Mouse (Mus musculus) B cell, adult 62 days (primary cell): Measurements from ENCODE around the gene Ugt1a10. TPM values are rescaled to one million over a fixed set of nuclear protein-coding genes. Genes with fewer than 3 reads are reported as not detected.

Experiments used
- total RNA-seq: library from RNA; stranded (reverse); gene quantifications from 4 replicates; pipeline ENCODE4 v1.2.4, GENCODE M21; 2023

The Ugt1a10 gene
- not detected in 4 replicates for total RNA-seq

DNA sequence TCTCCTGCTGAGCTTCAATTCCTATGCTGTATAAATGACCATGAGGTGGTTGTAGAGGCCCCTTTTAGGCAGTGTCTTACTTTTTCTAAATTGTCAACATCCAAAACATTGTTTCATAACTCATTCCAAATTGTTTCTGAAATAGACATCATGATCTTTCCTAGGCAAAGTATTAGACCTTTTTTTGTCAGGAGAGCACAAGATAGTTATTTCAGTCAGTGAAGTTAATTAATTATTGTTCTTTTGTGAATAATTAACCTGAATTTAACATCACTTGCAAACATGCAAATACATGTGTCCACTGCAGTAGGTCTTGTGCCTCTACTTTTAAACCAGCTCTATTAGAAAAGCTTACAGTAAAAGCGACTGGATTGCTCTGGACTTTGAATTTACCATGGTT is at the start of gene Ugt1a10:
TSS of gene Ugt1a10 (plus strand) at position 301 of the 400 bp plus-strand sequence.

DNA sequence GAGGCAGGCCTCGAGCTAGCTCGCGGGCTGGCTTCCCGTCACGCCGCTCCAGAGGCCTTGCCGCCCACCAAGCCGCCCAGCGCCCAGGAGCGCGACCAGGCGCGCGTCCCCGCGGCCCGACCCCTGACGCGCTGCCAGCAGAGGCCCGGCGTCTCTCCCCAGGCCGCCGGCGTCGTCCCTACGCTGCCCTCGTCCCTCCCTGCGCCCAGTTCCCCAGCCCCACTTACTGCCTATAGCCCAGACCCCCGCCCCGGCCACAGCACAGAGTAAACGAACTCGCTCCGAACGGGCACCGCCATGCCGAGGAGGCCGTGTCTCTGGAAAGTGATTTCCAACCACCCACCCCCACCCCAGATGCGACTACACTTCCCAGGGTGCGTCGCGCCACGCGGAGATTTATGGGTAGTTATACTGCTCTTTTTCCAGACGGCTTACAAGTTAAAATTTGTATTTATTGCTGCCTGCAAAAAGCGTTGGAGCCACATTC is 46.9 kb upstream of the Ugt1a10 start, which contains the start of gene Usp40:
TSS of gene Usp40 (minus strand) at position 341 of the 487 bp plus-strand sequence.

DNA sequence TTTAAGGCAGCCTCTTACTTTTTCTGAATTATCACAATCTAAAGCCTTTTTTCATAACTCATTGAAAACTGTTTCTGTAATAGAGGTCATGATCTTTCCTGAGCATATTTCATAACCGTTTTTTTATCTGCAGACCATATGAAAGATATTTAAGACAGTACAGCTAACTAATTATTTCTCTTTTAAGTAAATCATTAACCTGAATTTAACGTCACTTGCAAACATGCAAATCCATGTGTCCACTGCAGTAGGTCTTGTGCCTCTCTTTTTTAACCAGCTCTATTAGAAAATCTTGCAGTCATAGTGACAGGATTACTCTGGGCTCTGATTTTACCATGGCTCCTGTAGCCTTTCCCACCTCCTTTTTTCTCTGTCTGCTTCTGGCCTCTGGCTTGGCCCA is 15.3 kb downstream of the Ugt1a10 start, which contains the start of gene Ugt1a9:
TSS of gene Ugt1a9 (plus strand) at position 306 of the 400 bp plus-strand sequence.

DNA sequence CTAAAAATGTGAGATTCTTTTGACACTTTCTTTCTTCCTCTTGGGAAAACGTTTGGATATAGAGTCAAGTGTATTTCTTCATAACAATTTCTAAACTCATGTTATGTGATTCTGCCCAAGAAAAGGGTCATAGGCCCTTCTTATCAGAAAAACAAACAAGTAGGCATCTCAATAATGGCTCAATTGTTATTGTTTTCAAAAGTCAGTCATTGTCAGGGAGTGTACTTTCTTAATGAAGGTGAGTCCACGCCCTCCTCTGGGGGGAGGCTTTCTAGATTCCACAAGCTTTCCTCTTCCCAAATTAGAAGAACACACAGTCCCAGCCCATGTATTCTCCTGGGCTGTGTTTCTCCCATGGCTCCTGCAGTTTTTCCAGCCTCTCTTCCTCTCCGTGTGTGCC is 32.3 kb downstream of the Ugt1a10 start, which contains the start of gene Ugt1a8:
TSS of gene Ugt1a8 (plus strand) at position 301 of the 400 bp plus-strand sequence.

DNA sequence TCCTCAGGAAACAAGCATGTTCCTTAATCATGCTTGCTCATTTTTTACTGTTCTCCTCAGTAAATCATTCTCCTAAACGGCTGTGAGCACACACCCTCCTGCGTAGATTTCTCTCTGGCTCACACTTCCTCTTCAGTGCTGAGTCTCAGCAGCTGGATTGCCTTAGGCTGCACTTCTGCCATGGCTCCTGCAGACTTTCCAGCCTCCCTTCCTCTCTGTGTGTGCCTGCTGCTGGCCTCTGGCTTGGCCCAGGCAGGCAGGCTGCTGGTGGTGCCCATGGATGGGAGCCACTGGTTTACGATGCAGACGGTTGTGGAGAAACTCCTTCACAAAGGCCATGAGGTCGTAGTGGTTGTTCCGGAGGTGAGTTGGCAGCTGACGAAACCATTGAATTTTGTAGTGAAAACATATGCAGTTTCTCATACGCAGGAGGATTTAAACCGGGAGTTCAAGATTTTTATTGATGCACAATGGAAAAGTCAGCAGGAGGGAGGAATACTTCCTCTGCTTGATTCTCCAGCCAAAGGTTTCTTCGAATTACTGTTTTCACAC is 39.8 kb downstream of the Ugt1a10 start, which contains the start of gene Ugt1a7c:
TSS of gene Ugt1a7c (plus strand) at position 122 of the 552 bp plus-strand sequence.

DNA sequence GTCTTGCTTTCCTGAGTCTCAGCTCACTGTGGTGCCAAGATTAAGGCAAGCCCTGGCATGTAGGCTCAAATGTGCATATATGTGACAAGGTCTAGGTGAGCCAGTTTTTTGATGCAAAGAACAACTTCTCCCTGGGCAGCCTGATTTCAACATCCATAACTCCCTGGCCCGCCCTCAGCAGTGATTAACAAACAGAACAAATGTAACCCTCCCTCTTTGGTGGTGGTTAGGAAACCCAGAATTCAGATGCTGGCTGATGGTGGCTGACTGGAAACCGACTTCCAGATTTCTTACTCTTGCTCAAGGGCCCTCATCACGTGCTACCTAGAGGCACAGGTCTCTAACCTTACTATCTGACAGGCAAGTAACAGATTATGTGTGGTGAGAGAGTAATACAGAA is 47.8 kb downstream of the Ugt1a10 start, which contains the start of gene Ugt1a6b:
TSS of gene Ugt1a6b (plus strand) at position 234 of the 400 bp plus-strand sequence.

DNA sequence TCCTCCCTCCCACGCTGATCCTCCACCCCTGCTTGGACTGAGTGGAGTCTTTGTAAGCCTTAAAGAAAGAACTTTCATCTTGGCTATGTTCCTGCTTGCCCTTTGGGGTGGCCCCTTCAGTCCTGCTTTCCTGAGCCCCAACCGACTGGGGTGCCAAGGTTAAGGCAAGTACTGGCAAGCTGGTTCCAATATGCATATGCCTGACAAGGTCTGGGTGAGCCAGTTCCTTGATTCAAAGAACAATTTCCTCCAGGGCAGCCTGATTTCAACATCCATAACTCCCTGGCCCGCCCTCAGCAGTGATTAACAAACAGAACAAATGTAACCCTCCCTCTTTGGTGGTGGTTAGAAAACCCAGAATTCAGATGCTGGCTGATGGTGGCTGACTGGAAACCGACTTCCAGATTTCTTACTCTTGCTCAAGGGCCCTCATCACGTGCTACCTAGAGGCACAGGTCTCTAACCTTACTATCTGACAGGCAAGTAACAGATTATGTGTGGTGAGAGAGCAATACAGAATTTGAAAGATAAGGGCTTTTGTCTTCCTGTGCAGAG is 79.3 kb downstream of the Ugt1a10 start, which contains the start of gene Ugt1a6a:
TSS of gene Ugt1a6a (plus strand) at position 353 of the 555 bp plus-strand sequence.

DNA sequence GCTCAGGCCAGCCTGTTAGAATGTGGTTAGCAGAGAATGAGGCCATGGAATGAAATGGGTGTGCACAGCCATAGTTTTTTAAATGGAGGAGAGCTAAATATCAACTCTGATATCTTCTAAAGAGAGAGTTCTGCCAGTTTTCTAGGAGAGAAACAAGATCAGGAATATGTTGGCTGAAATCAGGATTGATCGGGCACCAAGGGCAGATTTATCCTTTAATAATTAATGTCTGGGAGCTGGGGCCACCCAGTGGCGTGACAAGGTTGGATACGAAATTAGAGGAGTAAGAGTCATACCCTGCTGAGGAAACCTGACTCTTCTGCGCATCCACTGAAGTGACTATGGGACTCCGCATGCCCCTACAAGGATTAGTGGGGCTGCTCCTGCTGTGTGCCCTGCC is 110.5 kb downstream of the Ugt1a10 start, which contains the start of gene Ugt1a5:
TSS of gene Ugt1a5 (plus strand) at position 302 of the 400 bp plus-strand sequence.

DNA sequence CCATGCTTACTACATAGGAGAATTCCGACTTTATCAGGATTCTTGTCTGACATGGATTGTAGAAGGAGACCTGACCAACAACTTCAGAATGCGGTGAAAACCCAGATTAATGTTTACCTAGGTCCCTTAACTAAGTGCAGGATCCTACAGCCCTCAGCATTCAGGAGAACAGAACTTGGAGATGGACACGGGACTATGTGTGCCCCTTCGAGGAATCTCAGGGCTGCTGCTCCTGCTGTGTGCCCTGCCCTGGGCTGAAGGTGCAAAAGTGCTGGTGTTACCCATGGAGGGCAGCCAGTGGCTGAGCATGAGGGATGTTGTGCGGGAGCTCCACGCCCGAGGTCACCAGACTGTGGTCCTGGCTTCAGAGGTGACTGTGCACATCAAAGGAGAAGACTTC is 145.3 kb downstream of the Ugt1a10 start, which contains the start of gene Ugt1a2:
TSS of gene Ugt1a2 (plus strand) at position 146 of the 400 bp plus-strand sequence.

DNA sequence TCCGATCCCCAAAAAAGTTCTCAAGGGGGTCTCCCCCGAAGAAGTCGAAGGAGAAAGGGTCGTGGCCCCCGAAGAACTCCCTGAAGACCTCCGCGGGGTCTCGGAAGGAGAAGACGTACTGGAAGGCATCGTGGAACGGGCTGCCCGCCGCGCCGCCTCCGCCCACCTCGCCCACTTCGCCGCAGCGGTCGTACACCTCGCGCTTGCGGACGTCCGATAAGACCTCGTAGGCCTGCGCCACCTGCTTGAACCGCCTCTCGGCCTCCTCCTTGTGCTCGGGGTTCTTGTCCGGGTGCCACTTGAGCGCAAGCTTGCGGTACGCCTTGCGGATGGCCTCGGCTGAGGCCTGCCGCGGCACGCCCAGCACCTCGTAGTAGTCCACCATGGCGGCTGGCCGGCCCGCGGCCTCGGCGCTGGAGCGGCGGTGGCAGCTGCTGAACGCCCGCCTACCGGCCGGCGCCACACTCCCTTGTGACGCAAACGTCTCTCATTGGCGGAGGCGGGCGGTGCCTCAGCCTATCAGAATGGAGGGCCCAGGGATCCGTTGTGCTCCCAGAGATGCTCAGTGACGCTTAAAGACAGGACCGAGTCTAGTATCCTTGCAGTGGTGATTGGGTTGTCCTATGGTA is 150.2 kb downstream of the Ugt1a10 start, which contains the start of gene Dnajb3:
TSS of gene Dnajb3 (minus strand) at position 489 of the 629 bp plus-strand sequence.

DNA sequence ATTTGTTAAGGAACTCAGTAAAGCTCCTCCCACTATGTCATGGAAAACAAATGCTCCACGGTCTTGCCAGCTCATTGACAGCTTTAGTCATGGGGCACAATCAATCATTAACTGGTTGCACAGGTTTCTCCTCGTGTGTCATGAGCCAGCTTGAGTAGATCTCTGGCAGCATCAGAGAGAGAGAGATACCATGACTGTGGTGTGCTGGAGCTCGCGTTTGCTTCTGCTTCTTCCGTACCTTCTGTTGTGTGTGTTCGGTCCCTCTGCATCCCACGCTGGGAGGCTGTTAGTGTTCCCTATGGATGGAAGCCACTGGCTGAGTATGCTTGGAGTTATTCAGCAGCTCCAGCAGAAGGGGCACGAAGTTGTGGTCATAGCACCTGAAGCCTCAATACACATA is 156.6 kb downstream of the Ugt1a10 start, which contains the start of gene Ugt1a1:
TSS of gene Ugt1a1 (plus strand) at position 148 of the 400 bp plus-strand sequence.

DNA sequence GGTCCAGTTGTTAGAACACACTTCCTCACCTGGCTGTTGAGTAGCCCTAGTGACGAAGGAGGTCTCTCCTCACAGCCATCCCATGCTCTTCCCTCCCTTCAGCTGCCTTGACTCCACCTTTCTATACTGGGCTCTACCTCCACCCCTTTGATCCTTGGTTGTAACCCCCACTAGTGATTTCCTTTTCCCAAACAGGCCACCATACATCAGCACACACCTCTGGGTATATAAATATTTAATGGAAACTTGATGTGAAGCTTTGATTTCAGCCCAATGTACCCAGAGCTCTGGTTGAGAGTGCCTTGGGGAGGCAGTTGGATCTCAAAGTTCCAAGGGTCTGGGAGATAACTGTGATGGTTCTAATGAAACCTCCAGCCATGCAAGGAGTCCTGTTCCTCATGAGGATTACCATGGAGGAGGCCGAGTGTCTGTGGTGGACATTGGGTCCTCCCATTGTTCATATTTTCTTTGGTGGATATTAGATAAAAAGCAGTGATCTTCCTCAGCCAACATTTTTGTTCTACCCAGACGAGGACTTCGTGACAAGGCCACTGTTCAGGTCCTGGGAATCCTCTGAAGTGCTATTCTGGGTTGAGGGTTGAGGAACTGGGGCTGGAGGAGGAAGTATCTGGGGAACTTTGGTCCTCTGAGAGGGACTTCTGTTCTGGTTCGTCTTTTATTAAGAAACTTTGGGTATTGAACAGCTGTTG is 171.6 kb downstream of the Ugt1a10 start, which contains the start of gene Mroh2a:
TSS of gene Mroh2a (plus strand) at position 317 of the 710 bp plus-strand sequence.

Other genes with a start within 250 kb of the Ugt1a10 start
- gene Dgkd, start 202.1 kb upstream of the Ugt1a10 start, total RNA-seq, result 462 to 509 TPM (median 484 TPM) in 4 replicates
- 18.8 to 23.7 TPM (median 19.7 TPM) in 4 replicates for gene Usp40, start 46.8 kb upstream of the Ugt1a10 start, total RNA-seq
- gene Ugt1a9, start 15.4 kb downstream of the Ugt1a10 start, total RNA-seq, result not detected in 4 replicates
- gene Ugt1a8, start 32.4 kb downstream of the Ugt1a10 start, total RNA-seq, result not detected in 4 replicates
- gene Ugt1a7c, start 39.7 kb downstream of the Ugt1a10 start, total RNA-seq, result 0.33 to 1.2 TPM in 2 of 4 replicates, not detected in the others
- 0.33 to 0.52 TPM in 2 of 4 replicates, not detected in the others for gene Ugt1a6b, start 47.9 kb downstream of the Ugt1a10 start, total RNA-seq
- not detected in 4 replicates for gene Ugt1a6a, start 79.4 kb downstream of the Ugt1a10 start, total RNA-seq
- not detected in 4 replicates for gene Ugt1a5, start 110.6 kb downstream of the Ugt1a10 start, total RNA-seq
- not detected in 4 replicates for gene Ugt1a2, start 145.2 kb downstream of the Ugt1a10 start, total RNA-seq
- 1.4 to 1.7 TPM in 2 of 4 replicates, not detected in the others for gene Dnajb3, start 150.4 kb downstream of the Ugt1a10 start, total RNA-seq
- not detected in 4 replicates for gene Ugt1a1, start 156.6 kb downstream of the Ugt1a10 start, total RNA-seq
- 0.12 to 0.67 TPM (median 0.44 TPM) in 4 replicates for gene Mroh2a, start 171.6 kb downstream of the Ugt1a10 start, total RNA-seq
- 64.8 to 74.5 TPM (median 71.7 TPM) in 4 replicates for gene Hjurp, start 222.2 kb downstream of the Ugt1a10 start, total RNA-seq
- not detected in 4 replicates for gene Trpm8, start 222.3 kb downstream of the Ugt1a10 start, total RNA-seq